Mouse (Mus musculus) left cerebral cortex, postnatal 25 days (tissue): Measurements from ENCODE around the gene Gm6592. TPM values are rescaled to one million over a fixed set of nuclear protein-coding genes. Genes with fewer than 3 reads are reported as not detected.
"Not testable (repeated sequence)": the region's sequence is repeated elsewhere in the genome, so short reads cannot be mapped to it uniquely, and the experiment has no call there.

Experiments used
- DNase-seq, 2 experiments: peaks; one replicate each; pipeline ENCODE4 v3.0.0; 2022; ENCODE audit warnings: low spot score in 2 of 2, mixed read lengths in 1 of 2
- intact Hi-C: fragments of 180-260 bp; cut with DNase I; formaldehyde crosslinking; loops from one replicate; pipeline ENCODE4 v1.15.1; 2025
- total RNA-seq, 2 experiments: library from RNA; stranded (reverse); gene quantifications; 2 replicates each; pipeline ENCODE4 v1.2.3; 2021

Gm6592 gene
- total RNA-seq = not detected

DNA sequence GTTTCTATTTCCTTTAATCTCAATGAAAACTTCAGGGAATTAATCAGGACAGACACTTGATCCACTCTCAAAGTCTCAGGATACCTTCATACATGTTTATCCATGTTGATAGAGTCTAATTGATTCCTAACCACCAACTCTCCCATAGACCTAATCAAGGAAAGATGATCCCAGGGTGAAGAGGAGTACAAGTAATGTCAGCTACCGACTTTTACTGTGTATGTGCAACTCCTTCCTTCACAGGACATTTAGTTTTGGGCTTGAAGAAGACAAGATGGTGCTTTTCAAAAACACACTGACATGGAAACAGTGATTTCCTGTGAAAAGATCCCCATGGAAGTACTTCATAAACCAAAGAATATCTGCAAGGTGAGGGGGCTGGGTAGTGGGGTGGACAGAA is at the start of gene Gm6592:
Gene Gm6592, plus strand, starts transcription at position 301 of the 400 bp plus-strand sequence.
- intact Hi-C loops = no loop called here
- no peak for DNase-seq

DNA sequence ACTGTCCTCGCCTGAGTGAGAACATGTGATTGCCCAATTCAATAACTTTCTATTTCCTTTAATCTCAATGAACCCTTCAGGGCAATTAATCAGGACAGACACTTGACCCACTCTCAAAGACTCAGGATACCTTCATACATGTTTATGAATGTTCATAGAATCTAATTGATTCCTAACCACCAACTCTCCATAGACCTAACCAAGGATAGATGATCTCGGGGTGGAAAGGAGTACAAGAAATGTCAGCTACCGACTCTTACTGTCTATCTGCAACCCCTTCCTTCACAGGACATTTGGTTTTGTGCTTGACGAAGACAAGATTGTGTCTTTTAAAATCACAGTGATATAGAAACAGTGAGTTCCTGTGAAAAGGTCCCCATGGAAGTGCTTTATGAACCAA is 40.4 kb upstream of the Gm6592 start, which contains the start of gene Ssxb5:
Gene Ssxb5, plus strand, starts transcription at position 301 of the 400 bp plus-strand sequence.
- intact Hi-C loops, DNase-seq: not testable (repeated sequence)

GRCm38 (mm10) chrX:8832043-8832442 is 11.8 kb upstream of the Gm6592 start:
- intact Hi-C loops = no loop called here
- peak; percentile 55 to 58 for DNase-seq

DNA sequence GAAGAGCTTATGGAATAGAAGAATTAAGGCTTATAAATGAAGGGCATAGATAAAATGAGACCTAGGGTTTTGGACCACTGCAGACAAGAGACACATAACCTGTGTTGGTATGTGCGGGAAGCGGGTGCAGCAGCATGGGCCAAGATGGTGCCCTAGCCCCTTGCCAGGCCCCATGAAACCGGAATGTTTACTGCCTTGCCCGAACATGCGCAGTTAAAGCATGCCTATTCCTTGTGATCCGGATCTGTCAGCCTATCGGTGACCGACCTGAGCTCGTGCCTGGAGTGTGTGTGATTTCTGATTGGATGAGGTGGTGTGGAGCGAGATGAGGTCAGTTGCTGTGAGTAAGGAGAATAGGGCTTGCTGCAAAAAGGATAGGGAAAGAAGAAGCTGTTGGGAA is 8.7 kb downstream of the Gm6592 start:
- no peak for DNase-seq
- intact Hi-C loops = no loop called here

GRCm38 (mm10) chrX:8864331-8864730 is 20.5 kb downstream of the Gm6592 start:
- DNase-seq = peak; percentile 69 to 85
- intact Hi-C loops = loop anchor here (2.0 kb wide), 1 partner anchor 58 kb away; no protein-coding TSS in a partner anchor

DNA sequence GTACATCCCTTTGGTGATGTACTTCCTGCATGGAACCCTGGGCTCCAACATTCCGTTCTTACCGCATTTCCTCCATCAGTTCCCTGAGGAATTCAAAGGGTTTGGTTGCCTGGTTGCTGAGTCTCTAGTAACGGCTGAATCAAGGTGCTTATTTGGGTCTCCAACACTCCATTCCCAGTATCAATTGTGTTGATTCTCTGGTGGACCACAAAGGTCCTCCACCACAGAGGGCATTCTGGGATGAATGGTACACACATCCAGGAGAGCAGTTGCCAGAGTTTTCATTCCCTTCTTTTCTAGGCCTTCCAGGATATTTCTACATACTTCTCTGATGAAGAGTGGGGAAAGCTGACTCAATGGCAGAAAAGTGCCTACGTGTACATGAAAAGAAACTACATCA is 30.2 kb downstream of the Gm6592 start, which contains the start of gene Gm5751:
Gene Gm5751, plus strand, starts transcription at position 301 of the 400 bp plus-strand sequence.
- intact Hi-C loops = loop anchor here (1.0 kb wide), 1 partner anchor 33 kb away; no protein-coding TSS in a partner anchor
- not testable (repeated sequence) for DNase-seq

DNA sequence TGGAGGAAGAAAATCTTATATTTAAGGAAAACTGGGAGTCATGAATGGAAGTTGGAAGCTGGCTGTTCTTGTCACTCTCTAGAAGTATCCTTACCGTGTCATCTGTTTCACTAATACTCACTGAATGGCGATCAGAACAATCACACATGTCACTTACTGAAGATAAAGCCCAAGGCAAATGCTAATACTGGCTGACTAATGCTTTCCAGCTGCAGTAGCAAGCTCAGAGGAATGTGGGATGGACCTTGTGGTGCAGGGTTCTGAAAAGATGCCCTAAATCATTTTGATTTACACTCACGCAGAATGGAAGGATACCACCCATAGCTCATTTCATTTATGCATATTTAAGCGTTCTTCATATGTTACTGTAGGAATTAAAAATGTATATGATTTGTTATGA is 40.5 kb downstream of the Gm6592 start:
- intact Hi-C loops = no loop called here
- DNase-seq = no peak

DNA sequence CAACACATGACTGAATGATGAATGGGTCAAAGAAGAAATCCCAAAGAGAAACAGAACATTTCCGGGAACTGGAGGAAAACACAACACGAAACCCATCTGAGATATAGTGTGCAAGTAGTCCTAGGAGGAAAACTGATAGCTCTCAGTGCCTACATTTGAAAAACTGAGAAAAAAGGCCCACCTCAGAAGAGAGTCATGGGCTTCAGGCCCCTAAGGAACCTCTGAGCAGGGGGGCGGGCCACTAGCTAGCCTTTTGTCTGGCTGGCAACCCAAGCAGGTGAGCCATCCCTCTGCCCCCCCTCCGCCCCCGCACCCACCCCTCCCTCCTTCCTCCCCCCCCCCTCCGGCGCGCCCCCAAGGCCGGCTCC is 48.2 kb downstream of the Gm6592 start:
- intact Hi-C loops = loop anchor here (5.0 kb wide), 1 partner anchor 55 kb away; no protein-coding TSS in a partner anchor
- DNase-seq = no peak

DNA sequence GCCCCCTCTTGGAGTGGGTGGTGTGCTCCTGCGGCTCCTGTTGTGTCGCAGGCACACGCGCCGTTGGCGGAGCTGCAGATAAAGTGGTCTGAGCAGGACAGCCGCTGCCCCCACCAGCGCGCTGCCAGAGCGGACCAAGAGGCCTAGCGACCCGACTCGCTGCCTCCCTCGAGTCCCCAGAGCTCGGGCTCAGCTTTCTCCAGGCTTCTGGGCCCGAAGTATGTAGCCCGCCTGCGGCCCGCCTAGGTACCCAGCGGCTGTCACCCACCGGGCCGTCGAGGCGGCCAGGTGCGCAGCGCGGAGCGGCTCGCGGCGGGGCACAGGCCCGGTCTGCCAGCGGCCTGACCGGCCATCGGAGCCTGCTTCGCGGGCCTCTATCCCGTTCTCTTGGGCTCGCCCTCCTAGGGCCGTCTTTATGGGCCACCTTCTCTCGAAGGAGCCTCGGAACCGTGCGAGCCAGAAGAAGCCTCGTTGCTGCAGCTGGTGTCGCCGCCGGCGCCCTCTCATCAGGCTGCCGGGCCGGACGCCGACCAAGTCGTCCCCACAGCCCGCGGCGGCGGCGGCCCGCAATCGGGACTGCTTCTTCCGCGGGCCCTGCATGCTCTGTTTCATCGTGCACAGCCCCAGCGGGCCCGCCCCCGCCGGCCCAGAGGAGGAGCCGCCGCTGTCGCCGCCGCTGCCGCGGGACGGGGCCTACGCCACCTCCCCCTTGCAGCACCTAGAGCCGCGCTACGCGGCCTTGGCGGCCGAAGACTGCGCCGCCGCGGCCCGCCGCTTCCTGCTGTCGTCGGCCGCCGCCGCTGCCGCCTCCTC is 48.8 kb downstream of the Gm6592 start, which contains the start of gene B630019K06Rik:
Gene B630019K06Rik, plus strand, starts transcription at position 40 of the 813 bp plus-strand sequence.
- DNase-seq = peak; percentile 49 to 55
- intact Hi-C loops = loop anchor here (5.0 kb wide), 1 partner anchor 55 kb away; no protein-coding TSS in a partner anchor

DNA sequence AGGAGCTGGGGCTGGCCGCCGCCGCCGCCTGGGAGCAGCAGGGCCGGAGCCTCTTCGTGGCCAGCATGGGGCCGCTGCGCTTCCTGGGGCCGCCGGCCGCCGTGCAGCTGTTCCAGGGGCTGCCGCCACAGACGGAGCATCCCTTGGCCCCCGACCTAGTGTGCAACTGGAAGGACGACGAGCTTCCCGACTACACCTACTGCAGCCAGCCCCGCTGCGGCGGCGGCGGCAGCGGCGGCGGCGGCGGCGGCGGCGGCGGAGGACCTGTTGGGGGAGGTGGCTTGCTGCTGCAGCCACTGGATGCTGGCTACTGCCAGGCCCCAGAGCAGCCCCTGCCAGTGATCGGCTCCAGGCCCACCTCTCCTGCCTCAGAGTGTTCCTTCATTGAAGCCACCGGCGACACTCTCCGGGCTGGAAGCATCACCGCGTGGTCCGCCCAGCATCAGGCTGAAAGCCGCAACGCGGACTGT is 49.4 kb downstream of the Gm6592 start:
- DNase-seq = peak; percentile 5 to 6
- intact Hi-C loops = loop anchor here (5.0 kb wide), 1 partner anchor 54 kb away; no protein-coding TSS in a partner anchor

Other genes with a start within 250 kb of the Gm6592 start
- not detected for gene Ssxb8, start 153.2 kb upstream of the Gm6592 start, total RNA-seq
- gene Ssx9, start 95.6 kb upstream of the Gm6592 start, total RNA-seq = not detected
- gene Ssxb5, start 40.3 kb upstream of the Gm6592 start, total RNA-seq = not detected
- not detected for gene Gm5751, start 30.3 kb downstream of the Gm6592 start, total RNA-seq
- gene B630019K06Rik, start 48.4 kb downstream of the Gm6592 start, total RNA-seq = 10 to 100 TPM; 31.8 to 34.0 TPM
- gene Fthl17b, start 119.0 kb downstream of the Gm6592 start, total RNA-seq = not detected
- not detected for gene Fthl17c, start 132.6 kb downstream of the Gm6592 start, total RNA-seq
- not detected for gene Fthl17d, start 142.8 kb downstream of the Gm6592 start, total RNA-seq
- not detected for gene Fthl17e, start 189.5 kb downstream of the Gm6592 start, total RNA-seq
- not detected for gene Fthl17f, start 219.0 kb downstream of the Gm6592 start, total RNA-seq